Mouse (Mus musculus): ENCODE measurements around the gene Tubb2a. TPM values are rescaled to one million over a fixed set of nuclear protein-coding genes. Genes with fewer than 3 reads are reported as not detected.

Tubb2a gene
- 143 and 150 TPM in 2 replicates for polyA plus RNA-seq (2015; fragmentation: Nextera tagmentation; extraction: Ambion mirVana)

DNA sequence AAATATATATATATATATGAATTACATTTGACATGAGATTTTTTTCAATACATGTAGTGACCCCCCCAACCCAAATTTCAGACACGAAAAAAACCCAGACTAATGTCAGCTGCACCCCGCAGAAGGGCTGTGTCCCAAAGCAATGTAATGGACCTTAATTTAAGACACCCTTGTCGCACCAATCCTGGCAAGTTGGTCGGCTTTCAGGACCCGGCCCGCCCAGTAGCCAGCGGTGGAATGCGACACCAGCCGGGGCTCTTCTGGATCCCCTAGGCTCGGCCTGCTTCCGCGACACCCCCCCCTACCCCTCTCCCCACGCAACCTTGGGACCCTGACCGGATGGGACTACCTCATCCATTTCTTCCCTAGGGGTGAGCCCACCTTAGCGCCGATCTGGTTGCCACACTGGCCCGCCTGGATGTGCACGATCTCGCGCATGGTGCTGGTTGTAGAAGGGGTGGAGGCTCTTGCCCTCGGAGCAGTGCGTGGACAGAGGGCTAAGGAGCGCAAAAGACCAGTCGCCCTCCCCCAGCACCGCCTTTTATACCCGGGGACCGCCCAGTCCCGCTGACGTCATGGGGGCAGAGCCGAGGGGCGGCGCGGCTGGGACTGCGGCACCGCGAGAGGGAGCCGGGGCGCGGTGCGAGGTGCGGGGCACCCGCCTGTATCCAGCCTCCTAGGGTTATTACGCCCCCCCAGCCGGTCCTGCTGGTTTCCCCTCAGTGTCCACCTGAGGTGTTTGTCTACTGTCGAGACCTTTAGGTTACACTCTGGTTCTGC, at the start of gene Tubb2a:
Gene Tubb2a (minus strand): TSS at position 516 of the 780 bp plus-strand sequence.
- Histone ChIP-seq H3K4me1 (ENCODE audit: insufficient read depth, low read length) (peaks cover 12% of the 10 kb centered on the region; the same call in 1 of the 2 replicates), H3K9ac (replicated peaks; ENCODE audit: low read length) (peak within 1 kb of the TSS; percentile 88), H3K9me3 (ENCODE audit: low read length) (no peaks in the 10 kb centered on the region), H3K27me3 (ENCODE audit: insufficient read depth, low read length) (no peaks in the 10 kb centered on the region), H3K36me3 (ENCODE audit: insufficient read depth, low read length) (peaks cover 3% of the 10 kb centered on the region; the same call in 1 of the 2 replicates), H3K4me2 (replicated peaks; ENCODE audit: low read depth, low read length) (peak within 1 kb of the TSS; percentile 76), H3K4me3 (ENCODE audit: low read length) (peak within 1 kb of the TSS; percentile 80), H3K27ac (ENCODE audit: low read length) (peak within 1 kb of the TSS; percentile 43; the same call in 1 of the 2 replicates)
- under 1% methylated on average over 45 of the region's 45 CpGs for WGBS
- ATAC-seq (ENCODE audit: low FRiP score, low TSS enrichment), result peak; percentile 94

DNA sequence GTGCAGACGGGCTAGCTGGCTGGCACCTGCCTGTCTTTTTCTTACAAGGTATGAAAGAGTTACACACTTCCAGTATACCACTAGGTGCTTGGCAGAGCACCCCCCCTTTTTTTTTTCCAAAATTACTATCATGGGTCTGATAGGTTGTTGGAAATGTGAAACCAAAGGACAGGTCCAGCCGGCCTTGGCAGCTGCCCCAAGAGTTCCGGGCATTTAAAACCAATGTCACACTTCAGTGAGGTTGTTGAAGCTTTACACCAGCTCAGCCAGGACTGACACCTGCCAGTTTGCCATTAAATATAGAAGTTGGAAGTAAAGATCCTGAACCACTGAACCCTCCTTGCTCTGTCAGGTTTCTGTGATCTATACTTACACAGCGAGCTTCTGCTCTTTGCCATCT, 47.9 kb upstream of the Tubb2a start:
- H3K4me2 ChIP-seq (replicated peaks; ENCODE audit: low read depth, low read length), result peak overlapping the region; percentile 19; the same call in 1 of the 2 replicates
- no peak overlapping the region for H3K9ac ChIP-seq (replicated peaks; ENCODE audit: low read length)

DNA sequence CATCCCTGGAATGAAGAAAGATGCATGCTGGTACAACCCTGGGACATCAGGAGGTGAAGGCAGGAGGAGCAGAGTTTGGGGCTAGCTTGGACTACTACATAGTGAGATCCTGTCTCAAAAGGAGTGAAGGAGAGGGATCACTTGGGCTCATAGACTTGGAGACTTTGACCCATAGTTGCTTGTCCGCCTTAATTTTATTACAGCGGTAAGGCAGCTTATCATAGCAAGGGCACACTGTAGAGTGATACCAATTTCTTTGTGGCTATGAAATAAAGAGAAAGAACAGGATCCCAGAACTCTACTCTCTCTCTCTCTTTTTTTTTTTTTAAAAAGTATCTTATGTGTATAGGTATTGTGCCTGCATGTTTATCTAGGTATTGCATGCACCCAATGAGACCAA, 42.7 kb upstream of the Tubb2a start:
- ATAC-seq (ENCODE audit: low FRiP score, low TSS enrichment), result no peak
- WGBS, result 93% methylated on average over 2 of the region's 2 CpGs

More for the DNA sequence above, 47.9 kb upstream of the Tubb2a start:
- H3K27me3 ChIP-seq (ENCODE audit: insufficient read depth, low read length), result no peaks in the 10 kb centered on the region
- no peak overlapping the region for H3K4me3 ChIP-seq (ENCODE audit: low read length)
- peaks cover 29% of the 10 kb centered on the region for H3K4me1 ChIP-seq (ENCODE audit: insufficient read depth, low read length)
- no peaks in the 10 kb centered on the region for H3K9me3 ChIP-seq (ENCODE audit: low read length)
- WGBS, result 48% methylated on average over 4 of the region's 4 CpGs
- H3K36me3 ChIP-seq (ENCODE audit: insufficient read depth, low read length), result no peaks in the 10 kb centered on the region
- ATAC-seq (ENCODE audit: low FRiP score, low TSS enrichment), result no peak
- H3K27ac ChIP-seq (ENCODE audit: low read length), result no peak overlapping the region

DNA sequence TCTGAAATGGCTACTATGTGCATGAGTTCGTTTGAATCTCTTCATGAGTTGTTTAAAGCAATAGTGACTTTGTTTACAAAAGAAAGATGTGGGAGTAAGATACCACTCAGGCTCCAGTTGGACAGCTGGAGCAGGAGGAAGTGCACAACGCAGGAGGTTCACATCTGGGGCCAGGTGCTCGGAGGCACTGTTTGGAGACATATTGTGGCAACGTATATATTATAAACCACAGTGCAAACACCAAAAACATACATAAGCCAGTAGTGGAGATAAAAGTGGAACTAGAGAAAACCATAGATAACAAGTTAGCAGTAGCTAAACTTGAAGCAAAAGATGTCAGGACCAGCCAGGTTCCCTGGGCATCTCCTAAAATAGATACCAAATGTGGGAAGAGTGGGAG, 41.6 kb upstream of the Tubb2a start:
- H3K36me3 ChIP-seq (ENCODE audit: insufficient read depth, low read length), result no peaks in the 10 kb centered on the region
- no peak overlapping the region for H3K4me3 ChIP-seq (ENCODE audit: low read length)
- H3K4me2 ChIP-seq (replicated peaks; ENCODE audit: low read depth, low read length), result no peak overlapping the region
- no peak overlapping the region for H3K27ac ChIP-seq (ENCODE audit: low read length)
- H3K9ac ChIP-seq (replicated peaks; ENCODE audit: low read length), result no peak overlapping the region
- H3K27me3 ChIP-seq (ENCODE audit: insufficient read depth, low read length), result no peaks in the 10 kb centered on the region
- WGBS, result 41% methylated on average over 4 of the region's 4 CpGs
- peaks cover 6% of the 10 kb centered on the region for H3K4me1 ChIP-seq (ENCODE audit: insufficient read depth, low read length)
- ATAC-seq (ENCODE audit: low FRiP score, low TSS enrichment), result no peak
- H3K9me3 ChIP-seq (ENCODE audit: low read length), result no peaks in the 10 kb centered on the region

More for the DNA sequence above, 42.7 kb upstream of the Tubb2a start:
- no peak overlapping the region for H3K4me2 ChIP-seq (replicated peaks; ENCODE audit: low read depth, low read length)
- peaks cover 10% of the 10 kb centered on the region for H3K4me1 ChIP-seq (ENCODE audit: insufficient read depth, low read length)
- no peaks in the 10 kb centered on the region for H3K9me3 ChIP-seq (ENCODE audit: low read length)
- no peaks in the 10 kb centered on the region for H3K27me3 ChIP-seq (ENCODE audit: insufficient read depth, low read length)
- no peak overlapping the region for H3K27ac ChIP-seq (ENCODE audit: low read length)
- no peak overlapping the region for H3K4me3 ChIP-seq (ENCODE audit: low read length)
- no peaks in the 10 kb centered on the region for H3K36me3 ChIP-seq (ENCODE audit: insufficient read depth, low read length)
- H3K9ac ChIP-seq (replicated peaks; ENCODE audit: low read length), result no peak overlapping the region

DNA sequence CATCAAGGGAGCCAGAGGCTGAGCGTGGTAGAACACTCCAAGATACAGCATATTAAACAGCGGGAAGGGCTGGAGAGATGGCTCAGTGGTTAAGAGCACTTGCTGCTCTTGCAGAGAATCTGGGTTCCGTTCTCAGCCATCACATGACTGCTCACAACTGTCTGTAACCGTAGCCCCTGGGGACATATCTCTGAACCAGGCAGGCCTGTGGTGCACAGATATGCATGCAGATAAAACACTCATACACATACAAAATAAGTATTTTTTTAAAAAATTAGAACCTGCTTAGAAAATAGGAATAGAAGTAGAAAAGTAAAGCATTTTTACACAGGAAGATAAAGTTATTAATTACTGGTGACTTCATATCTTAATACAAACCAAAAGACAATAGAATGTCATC, 41.0 kb upstream of the Tubb2a start:
- Histone ChIP-seq H3K27me3 (ENCODE audit: insufficient read depth, low read length) (no peaks in the 10 kb centered on the region), H3K4me2 (replicated peaks; ENCODE audit: low read depth, low read length) (no peak overlapping the region), H3K4me1 (ENCODE audit: insufficient read depth, low read length) (peaks cover 1% of the 10 kb centered on the region; the same call in 1 of the 2 replicates), H3K36me3 (ENCODE audit: insufficient read depth, low read length) (no peaks in the 10 kb centered on the region), H3K9me3 (ENCODE audit: low read length) (no peaks in the 10 kb centered on the region), H3K4me3 (ENCODE audit: low read length) (no peak overlapping the region), H3K27ac (ENCODE audit: low read length) (no peak overlapping the region), H3K9ac (replicated peaks; ENCODE audit: low read length) (no peak overlapping the region)
- 77% methylated on average over 4 of the region's 4 CpGs for WGBS
- no peak for ATAC-seq (ENCODE audit: low FRiP score, low TSS enrichment)

DNA sequence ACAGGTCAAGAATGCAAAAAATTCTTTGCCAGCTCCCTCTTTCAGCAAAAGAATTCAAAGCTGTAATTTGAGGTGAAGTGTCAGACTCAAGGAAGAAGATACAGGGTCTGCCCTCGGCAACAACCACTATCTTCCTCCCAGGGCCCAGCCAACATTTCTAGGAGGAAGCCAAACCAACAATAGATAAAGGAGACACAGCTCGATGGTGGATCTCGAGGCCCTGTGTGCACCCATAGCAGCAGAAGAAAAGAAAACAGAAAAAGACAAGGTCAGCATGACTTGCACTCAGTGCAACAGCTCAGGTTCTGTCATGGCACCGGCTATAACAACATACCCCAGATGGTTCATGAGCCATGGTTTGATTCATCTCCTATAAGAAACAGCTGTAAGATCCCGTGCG, 38.7 kb upstream of the Tubb2a start:
- Histone ChIP-seq H3K9me3 (ENCODE audit: low read length) (no peaks in the 10 kb centered on the region), H3K27ac (ENCODE audit: low read length) (no peak overlapping the region), H3K27me3 (ENCODE audit: insufficient read depth, low read length) (no peaks in the 10 kb centered on the region), H3K4me3 (ENCODE audit: low read length) (no peak overlapping the region), H3K36me3 (ENCODE audit: insufficient read depth, low read length) (no peaks in the 10 kb centered on the region), H3K9ac (replicated peaks; ENCODE audit: low read length) (no peak overlapping the region), H3K4me1 (ENCODE audit: insufficient read depth, low read length) (no peaks in the 10 kb centered on the region), H3K4me2 (replicated peaks; ENCODE audit: low read depth, low read length) (no peak overlapping the region)
- WGBS, result 61% methylated on average over 6 of the region's 6 CpGs
- no peak for ATAC-seq (ENCODE audit: low FRiP score, low TSS enrichment)

DNA sequence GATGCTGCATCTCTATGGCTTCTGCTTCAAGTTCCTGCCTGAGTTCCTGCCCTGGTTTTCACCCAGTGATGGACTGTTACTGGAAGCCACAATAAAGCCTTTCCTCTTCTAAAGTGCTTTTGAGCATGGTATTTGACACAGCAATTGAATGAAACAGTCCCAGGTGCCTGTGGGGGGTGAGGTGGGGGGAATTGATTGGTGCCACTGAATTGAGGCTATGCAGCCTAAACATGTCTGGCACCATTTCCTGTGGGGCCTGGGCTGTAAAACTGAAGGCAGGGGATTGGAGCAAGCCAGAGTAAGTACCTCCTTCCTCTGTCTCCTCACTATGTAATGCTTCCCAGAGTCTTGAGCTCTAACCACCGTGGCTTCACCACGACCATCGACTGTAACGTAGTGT, 36.8 kb upstream of the Tubb2a start:
- no peak for ATAC-seq (ENCODE audit: low FRiP score, low TSS enrichment)
- no peak overlapping the region for H3K4me3 ChIP-seq (ENCODE audit: low read length)
- 80% methylated on average over 4 of the region's 4 CpGs for WGBS
- H3K4me2 ChIP-seq (replicated peaks; ENCODE audit: low read depth, low read length), result no peak overlapping the region
- no peaks in the 10 kb centered on the region for H3K9me3 ChIP-seq (ENCODE audit: low read length)
- H3K27me3 ChIP-seq (ENCODE audit: insufficient read depth, low read length), result no peaks in the 10 kb centered on the region
- H3K9ac ChIP-seq (replicated peaks; ENCODE audit: low read length), result no peak overlapping the region
- H3K27ac ChIP-seq (ENCODE audit: low read length), result no peak overlapping the region
- H3K4me1 ChIP-seq (ENCODE audit: insufficient read depth, low read length), result no peaks in the 10 kb centered on the region
- H3K36me3 ChIP-seq (ENCODE audit: insufficient read depth, low read length), result no peaks in the 10 kb centered on the region

DNA sequence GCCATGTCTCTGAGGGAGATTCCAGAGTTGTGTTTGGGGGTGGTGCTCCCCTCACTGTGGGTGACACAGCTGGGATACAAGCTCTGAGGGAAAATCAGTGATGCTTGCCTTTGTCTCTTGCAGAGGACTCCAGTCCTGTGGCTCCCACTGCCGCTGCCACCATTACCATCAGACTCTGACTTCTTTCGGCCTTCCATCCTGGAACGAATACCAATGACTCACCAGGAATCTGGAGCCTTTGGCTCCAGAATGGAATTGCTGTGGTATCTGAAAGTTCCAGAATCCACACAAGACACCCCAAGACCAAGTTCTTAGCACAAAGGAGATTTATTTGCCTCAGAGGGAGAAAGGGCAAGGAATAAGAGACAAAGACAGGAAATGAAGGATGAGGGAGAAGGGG, 35.3 kb upstream of the Tubb2a start:
- ATAC-seq (ENCODE audit: low FRiP score, low TSS enrichment), result no peak
- Histone ChIP-seq H3K4me1 (ENCODE audit: insufficient read depth, low read length) (no peaks in the 10 kb centered on the region), H3K4me3 (ENCODE audit: low read length) (no peak overlapping the region), H3K27ac (ENCODE audit: low read length) (no peak overlapping the region), H3K9me3 (ENCODE audit: low read length) (no peaks in the 10 kb centered on the region), H3K27me3 (ENCODE audit: insufficient read depth, low read length) (no peaks in the 10 kb centered on the region), H3K4me2 (replicated peaks; ENCODE audit: low read depth, low read length) (no peak overlapping the region), H3K9ac (replicated peaks; ENCODE audit: low read length) (no peak overlapping the region), H3K36me3 (ENCODE audit: insufficient read depth, low read length) (no peaks in the 10 kb centered on the region)
- 84% methylated on average over 3 of the region's 3 CpGs for WGBS

DNA sequence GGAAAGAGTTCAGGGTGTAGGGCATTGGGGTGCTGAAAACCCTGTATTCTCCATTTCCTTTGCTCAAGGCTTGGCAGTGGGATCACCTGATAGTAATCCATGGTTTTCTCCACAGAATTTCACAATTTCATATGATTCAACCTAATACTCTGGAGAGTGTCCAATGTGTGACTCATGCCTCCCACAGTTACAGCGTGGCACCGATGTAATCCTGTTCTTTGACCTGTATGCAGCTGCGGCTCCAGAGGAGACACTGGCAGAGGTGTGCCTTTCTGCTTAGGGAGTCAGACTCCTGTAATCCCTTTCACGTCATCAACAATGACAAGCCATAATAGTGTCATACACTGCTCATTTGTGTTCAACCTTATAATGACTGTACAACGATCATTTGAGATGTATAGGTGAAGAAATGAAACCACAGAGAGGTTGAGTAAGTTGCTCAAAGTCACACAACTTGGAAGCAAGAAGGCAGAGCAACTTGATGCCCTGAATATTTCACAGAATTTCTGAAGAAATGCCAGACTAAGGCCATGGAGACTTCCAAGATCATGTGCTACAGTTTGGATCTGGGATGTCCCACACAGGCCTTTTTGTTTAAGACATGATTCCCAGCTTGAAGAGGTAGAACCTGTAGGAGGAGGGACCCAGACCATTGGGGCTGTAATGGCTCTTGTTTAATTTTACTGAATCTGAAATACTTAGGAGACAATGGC, 34.7 kb upstream of the Tubb2a start:
- 89% methylated on average over 5 of the region's 5 CpGs for WGBS

DNA sequence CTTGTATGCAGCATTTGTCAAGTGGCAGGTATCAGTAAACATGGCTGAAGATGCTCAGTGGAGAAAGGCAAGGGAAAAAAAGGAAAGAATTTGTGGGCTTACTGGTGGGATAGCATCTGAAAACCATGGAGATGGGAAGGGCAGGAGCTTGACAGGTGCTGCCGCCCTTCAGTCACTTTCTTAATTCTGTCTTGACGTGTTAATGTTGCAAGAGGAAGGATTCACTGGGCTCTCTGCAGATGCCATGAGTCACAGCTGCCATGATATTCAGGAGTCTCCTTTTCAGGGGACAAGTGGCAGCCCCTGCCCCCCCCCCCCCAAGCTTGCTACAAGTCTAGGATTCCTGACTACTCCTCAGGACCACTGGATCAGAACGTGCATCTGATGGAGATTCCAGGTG, 34.1 kb upstream of the Tubb2a start:
- no peaks in the 10 kb centered on the region for H3K9me3 ChIP-seq (ENCODE audit: low read length)
- ATAC-seq (ENCODE audit: low FRiP score, low TSS enrichment), result no peak
- no peaks in the 10 kb centered on the region for H3K36me3 ChIP-seq (ENCODE audit: insufficient read depth, low read length)
- 84% methylated on average over 3 of the region's 3 CpGs for WGBS
- no peak overlapping the region for H3K9ac ChIP-seq (replicated peaks; ENCODE audit: low read length)
- H3K4me2 ChIP-seq (replicated peaks; ENCODE audit: low read depth, low read length), result no peak overlapping the region
- H3K27ac ChIP-seq (ENCODE audit: low read length), result no peak overlapping the region
- no peak overlapping the region for H3K4me3 ChIP-seq (ENCODE audit: low read length)
- H3K4me1 ChIP-seq (ENCODE audit: insufficient read depth, low read length), result no peaks in the 10 kb centered on the region
- H3K27me3 ChIP-seq (ENCODE audit: insufficient read depth, low read length), result no peaks in the 10 kb centered on the region

More for the DNA sequence above, 34.7 kb upstream of the Tubb2a start:
- ATAC-seq (ENCODE audit: low FRiP score, low TSS enrichment), result no peak
- H3K9ac ChIP-seq (replicated peaks; ENCODE audit: low read length), result no peak overlapping the region
- no peak overlapping the region for H3K4me2 ChIP-seq (replicated peaks; ENCODE audit: low read depth, low read length)
- H3K4me1 ChIP-seq (ENCODE audit: insufficient read depth, low read length), result no peaks in the 10 kb centered on the region
- H3K27ac ChIP-seq (ENCODE audit: low read length), result no peak overlapping the region
- H3K4me3 ChIP-seq (ENCODE audit: low read length), result no peak overlapping the region
- H3K9me3 ChIP-seq (ENCODE audit: low read length), result no peaks in the 10 kb centered on the region
- no peaks in the 10 kb centered on the region for H3K36me3 ChIP-seq (ENCODE audit: insufficient read depth, low read length)
- H3K27me3 ChIP-seq (ENCODE audit: insufficient read depth, low read length), result no peaks in the 10 kb centered on the region
